Mouse (Mus musculus): ENCODE measurements around the gene Bcl2l11. TPM values are rescaled to one million over a fixed set of nuclear protein-coding genes. Genes with fewer than 3 reads are reported as not detected.

Bcl2l11 gene
- polyA plus RNA-seq (2015; fragmentation: Nextera tagmentation; extraction: Ambion mirVana): 17.4 and 19.9 TPM in 2 replicates

DNA sequence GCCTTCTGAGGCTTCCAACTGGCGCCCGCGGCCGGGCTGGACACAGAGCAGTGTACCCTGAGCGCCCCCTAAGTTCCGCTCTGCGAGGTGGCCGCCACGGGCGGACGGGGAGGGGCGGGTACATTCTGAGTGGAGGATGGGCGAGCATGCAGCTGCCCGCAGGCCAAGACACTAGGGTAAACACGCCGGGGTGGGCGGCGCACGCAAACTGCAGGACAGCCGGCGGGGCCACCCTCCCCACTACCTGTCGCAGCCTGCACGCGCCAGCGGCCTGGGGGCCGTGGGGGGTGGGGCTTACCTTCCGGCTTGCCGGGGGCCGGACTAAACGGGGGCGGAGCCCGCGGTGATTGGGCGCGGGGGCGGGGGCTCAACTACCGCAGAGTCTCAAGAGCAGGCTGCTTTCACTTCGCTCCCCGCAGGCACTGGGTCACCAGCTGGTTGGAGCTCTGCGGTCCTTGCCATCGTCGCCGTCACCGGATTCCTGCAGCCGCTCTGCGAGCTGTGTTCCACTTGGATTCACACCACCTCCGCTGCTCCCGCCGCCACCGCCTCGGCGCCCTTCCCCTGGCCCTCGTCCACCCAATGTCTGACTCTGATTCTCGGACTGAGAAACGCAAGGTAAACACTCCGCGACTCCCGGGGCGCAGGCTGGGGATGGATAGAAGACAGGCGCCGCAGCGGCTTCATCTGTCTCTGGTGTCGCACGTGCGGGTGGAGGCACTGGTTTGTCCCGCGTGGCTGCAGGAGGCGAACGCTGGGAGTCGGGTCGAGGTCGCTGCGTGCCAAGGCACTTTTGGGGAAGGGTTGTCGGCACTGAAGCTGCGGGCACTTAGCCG lies at the start of gene Bcl2l11:
Gene Bcl2l11 (plus strand): TSS at position 404 of the 836 bp plus-strand sequence.
- peaks cover 33% of the 10 kb centered on the region for H3K4me1 ChIP-seq
- H3K4me2 ChIP-seq: peak within 1 kb of the TSS; percentile 95
- under 1% methylated on average over 76 of the region's 76 CpGs for WGBS
- peak within 1 kb of the TSS; percentile 93 for H3K27ac ChIP-seq
- peak within 1 kb of the TSS; percentile 70 for H3K4me3 ChIP-seq (replicated peaks)
- H3K9me3 ChIP-seq: no peaks in the 10 kb centered on the region
- H3K36me3 ChIP-seq: no peaks in the 10 kb centered on the region
- H3K9ac ChIP-seq: peak within 1 kb of the TSS; percentile 73
- peaks cover 11% of the 10 kb centered on the region for H3K27me3 ChIP-seq (replicated peaks)
- peak; percentile 83 for ATAC-seq (ENCODE audit: insufficient read depth, low FRiP score, low read depth)

DNA sequence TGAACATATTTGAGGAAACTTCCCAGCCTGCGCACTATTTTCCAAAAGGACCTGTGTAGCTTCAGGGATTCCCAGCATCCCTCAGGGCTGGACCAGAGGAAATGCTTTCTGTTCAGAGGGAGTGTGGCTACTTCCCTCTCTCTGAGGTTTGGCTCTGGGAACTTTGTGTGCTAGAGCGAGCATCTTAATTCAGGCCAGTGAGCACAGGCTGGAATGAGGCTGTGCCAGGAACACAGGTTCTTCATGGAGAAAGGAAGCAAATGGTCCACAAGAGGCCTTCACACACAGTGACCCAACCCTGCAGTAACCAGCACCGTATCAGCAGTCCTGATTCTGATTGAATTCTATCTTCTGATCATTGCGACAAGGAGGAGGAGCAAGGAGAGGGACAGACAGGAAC lies 48.9 kb upstream of the Bcl2l11 start:
- H3K9me3 ChIP-seq: no peaks in the 10 kb centered on the region
- H3K4me1 ChIP-seq: no peaks in the 10 kb centered on the region
- no peak overlapping the region for H3K4me3 ChIP-seq (replicated peaks)
- no peaks in the 10 kb centered on the region for H3K36me3 ChIP-seq
- no peak overlapping the region for H3K4me2 ChIP-seq
- H3K27ac ChIP-seq: no peak overlapping the region
- WGBS: 80% methylated on average over 4 of the region's 4 CpGs
- ATAC-seq (ENCODE audit: insufficient read depth, low FRiP score, low read depth): no peak
- no peaks in the 10 kb centered on the region for H3K27me3 ChIP-seq (replicated peaks)
- no peak overlapping the region for H3K9ac ChIP-seq

GRCm38 (mm10) chr2:128078859-128079258 lies 47.0 kb upstream of the Bcl2l11 start:
- 41% methylated on average over 5 of the region's 5 CpGs for WGBS
- Histone ChIP-seq H3K9me3 (no peaks in the 10 kb centered on the region), H3K27ac (no peak overlapping the region), H3K36me3 (no peaks in the 10 kb centered on the region), H3K4me1 (no peaks in the 10 kb centered on the region), H3K9ac (no peak overlapping the region), H3K4me3 (replicated peaks) (no peak overlapping the region), H3K4me2 (no peak overlapping the region), H3K27me3 (replicated peaks) (no peaks in the 10 kb centered on the region)
- no peak for ATAC-seq (ENCODE audit: insufficient read depth, low FRiP score, low read depth)

- no peak for ATAC-seq (ENCODE audit: insufficient read depth, low FRiP score, low read depth)
- WGBS: 73% methylated on average over 6 of the region's 6 CpGs
- H3K36me3 ChIP-seq: no peaks in the 10 kb centered on the region
Observed at GRCm38 (mm10) chr2:128079316-128079715, 46.5 kb upstream of the Bcl2l11 start.

DNA sequence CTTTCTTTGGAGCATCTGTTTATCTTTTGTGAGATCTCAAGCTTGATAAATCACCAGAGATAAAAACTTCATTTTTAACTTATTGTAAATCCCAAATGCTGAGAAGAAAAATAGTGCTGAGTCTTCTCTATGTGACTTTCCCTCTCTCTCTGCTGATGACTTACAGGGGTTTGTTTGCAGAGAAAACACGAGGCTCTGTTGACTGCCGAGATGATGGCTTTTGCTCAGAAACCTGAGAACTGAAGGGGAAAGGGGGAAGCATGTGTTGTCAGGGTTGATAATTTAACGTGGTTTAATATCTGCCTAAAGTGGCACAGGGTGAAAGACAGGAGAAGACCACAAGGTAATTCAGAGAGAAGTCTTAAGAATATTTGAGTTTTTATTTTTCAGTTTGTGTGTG lies 42.0 kb upstream of the Bcl2l11 start:
- 0 out of 2 replicates have a peak, but pooled peaks cover 2% of the 10 kb centered on the region for H3K4me1 ChIP-seq
- no peak overlapping the region for H3K27ac ChIP-seq
- 13% methylated on average over 3 of the region's 3 CpGs for WGBS
- no peak overlapping the region for H3K4me2 ChIP-seq
- H3K27me3 ChIP-seq (replicated peaks): no peaks in the 10 kb centered on the region
- H3K9ac ChIP-seq: no peak overlapping the region
- no peak overlapping the region for H3K4me3 ChIP-seq (replicated peaks)
- ATAC-seq (ENCODE audit: insufficient read depth, low FRiP score, low read depth): no peak
- H3K36me3 ChIP-seq: no peaks in the 10 kb centered on the region
- H3K9me3 ChIP-seq: no peaks in the 10 kb centered on the region

More at GRCm38 (mm10) chr2:128079316-128079715, 46.5 kb upstream of the Bcl2l11 start:
- Histone ChIP-seq H3K4me1 (no peaks in the 10 kb centered on the region), H3K4me3 (replicated peaks) (no peak overlapping the region), H3K27ac (no peak overlapping the region), H3K4me2 (no peak overlapping the region), H3K27me3 (replicated peaks) (no peaks in the 10 kb centered on the region), H3K9me3 (no peaks in the 10 kb centered on the region), H3K9ac (no peak overlapping the region)

DNA sequence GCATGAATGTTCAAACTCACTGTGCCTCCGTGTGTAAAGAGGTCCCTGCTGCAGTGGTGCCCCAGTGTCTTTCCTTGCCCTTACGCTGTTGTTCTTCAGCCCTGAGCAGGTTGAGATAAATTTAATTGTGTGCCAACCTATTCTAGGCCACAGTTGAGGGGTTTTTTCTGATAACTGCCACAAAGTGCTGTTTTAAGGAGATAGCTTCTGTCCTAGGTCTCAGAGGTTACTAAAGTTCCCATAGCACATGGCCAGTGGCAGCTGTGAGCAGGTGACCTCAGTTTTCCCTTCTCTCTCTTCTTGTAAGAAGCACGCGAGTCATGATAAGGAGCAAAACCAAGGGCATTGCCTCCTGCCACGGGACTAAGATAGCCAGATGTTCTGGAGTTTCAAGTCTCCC lies 41.2 kb upstream of the Bcl2l11 start:
- no peak overlapping the region for H3K4me2 ChIP-seq
- no peak overlapping the region for H3K27ac ChIP-seq
- H3K9ac ChIP-seq: no peak overlapping the region
- H3K27me3 ChIP-seq (replicated peaks): no peaks in the 10 kb centered on the region
- H3K4me3 ChIP-seq (replicated peaks): no peak overlapping the region
- H3K4me1 ChIP-seq: 0 out of 2 replicates have a peak, but pooled peaks cover 2% of the 10 kb centered on the region
- WGBS: 71% methylated on average over 5 of the region's 5 CpGs
- no peaks in the 10 kb centered on the region for H3K9me3 ChIP-seq
- no peak for ATAC-seq (ENCODE audit: insufficient read depth, low FRiP score, low read depth)
- no peaks in the 10 kb centered on the region for H3K36me3 ChIP-seq

- no peak overlapping the region for H3K4me3 ChIP-seq (replicated peaks)
- 0 out of 2 replicates have a peak, but pooled peaks cover 2% of the 10 kb centered on the region for H3K4me1 ChIP-seq
- no peaks in the 10 kb centered on the region for H3K36me3 ChIP-seq
- no peak overlapping the region for H3K9ac ChIP-seq
- no peak overlapping the region for H3K4me2 ChIP-seq
- no peak overlapping the region for H3K27ac ChIP-seq
- 84% methylated on average over 1 of the region's 1 CpGs for WGBS
- ATAC-seq (ENCODE audit: insufficient read depth, low FRiP score, low read depth): no peak
- H3K27me3 ChIP-seq (replicated peaks): no peaks in the 10 kb centered on the region
- no peaks in the 10 kb centered on the region for H3K9me3 ChIP-seq
Observed at GRCm38 (mm10) chr2:128085481-128085880, 40.4 kb upstream of the Bcl2l11 start.

GRCm38 (mm10) chr2:128086301-128086886 lies 39.4 kb upstream of the Bcl2l11 start:
- Histone ChIP-seq H3K9me3 (no peaks in the 10 kb centered on the region), H3K4me3 (replicated peaks) (no peak overlapping the region), H3K27me3 (replicated peaks) (no peaks in the 10 kb centered on the region), H3K36me3 (no peaks in the 10 kb centered on the region), H3K27ac (no peak overlapping the region), H3K9ac (no peak overlapping the region), H3K4me2 (no peak overlapping the region), H3K4me1 (0 out of 2 replicates have a peak, but pooled peaks cover 2% of the 10 kb centered on the region)
- WGBS: 48% methylated on average over 14 of the region's 14 CpGs
- no peak for ATAC-seq (ENCODE audit: insufficient read depth, low FRiP score, low read depth)

- 0 out of 2 replicates have a peak, but pooled peaks cover 2% of the 10 kb centered on the region for H3K4me1 ChIP-seq
- no peaks in the 10 kb centered on the region for H3K27me3 ChIP-seq (replicated peaks)
- WGBS: 61% methylated on average over 7 of the region's 7 CpGs
- H3K4me2 ChIP-seq: no peak overlapping the region
- no peak for ATAC-seq (ENCODE audit: insufficient read depth, low FRiP score, low read depth)
- no peak overlapping the region for H3K9ac ChIP-seq
- H3K27ac ChIP-seq: no peak overlapping the region
- no peaks in the 10 kb centered on the region for H3K36me3 ChIP-seq
- H3K9me3 ChIP-seq: no peaks in the 10 kb centered on the region
- H3K4me3 ChIP-seq (replicated peaks): no peak overlapping the region
Observed at GRCm38 (mm10) chr2:128086996-128087526, 38.8 kb upstream of the Bcl2l11 start.

- H3K9ac ChIP-seq: no peak overlapping the region
- no peak for ATAC-seq (ENCODE audit: insufficient read depth, low FRiP score, low read depth)
- no peaks in the 10 kb centered on the region for H3K36me3 ChIP-seq
- H3K4me2 ChIP-seq: no peak overlapping the region
- WGBS: 60% methylated on average over 8 of the region's 8 CpGs
- H3K4me3 ChIP-seq (replicated peaks): no peak overlapping the region
- no peak overlapping the region for H3K27ac ChIP-seq
- no peaks in the 10 kb centered on the region for H3K27me3 ChIP-seq (replicated peaks)
- H3K4me1 ChIP-seq: 0 out of 2 replicates have a peak, but pooled peaks cover 2% of the 10 kb centered on the region
- no peaks in the 10 kb centered on the region for H3K9me3 ChIP-seq
Observed at GRCm38 (mm10) chr2:128087798-128088545, 37.9 kb upstream of the Bcl2l11 start.

DNA sequence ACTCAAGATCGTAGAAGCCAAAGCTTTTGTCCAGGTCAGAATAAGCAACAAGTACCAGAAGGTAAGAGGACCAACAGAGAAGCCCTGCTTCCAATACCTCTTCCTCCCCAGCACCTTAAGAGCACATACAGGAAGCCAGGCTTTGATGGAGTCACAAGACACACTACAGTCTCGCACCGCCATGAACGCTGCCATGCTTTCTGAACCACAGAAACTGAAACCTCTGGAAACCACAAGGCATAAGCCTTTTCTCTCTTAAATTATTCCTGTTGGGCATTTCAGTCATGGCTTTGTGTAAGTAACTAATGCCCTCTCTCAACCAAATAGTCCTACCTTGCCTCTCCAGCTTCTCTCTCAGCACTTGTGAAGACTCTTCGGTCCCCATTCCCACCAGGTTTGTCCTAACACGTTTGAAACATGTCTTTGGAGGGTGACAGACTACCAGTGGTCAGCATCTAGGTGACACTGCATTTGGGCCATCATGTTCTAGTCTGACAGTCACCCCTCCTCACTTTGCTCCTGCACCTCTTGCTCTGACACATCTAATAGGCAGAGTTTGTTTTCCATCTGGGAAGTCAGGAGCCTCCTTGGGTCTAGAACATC lies 35.5 kb upstream of the Bcl2l11 start:
- ATAC-seq (ENCODE audit: insufficient read depth, low FRiP score, low read depth): no peak
- no peaks in the 10 kb centered on the region for H3K9me3 ChIP-seq
- 84% methylated on average over 6 of the region's 6 CpGs for WGBS

More for the DNA sequence above, 35.5 kb upstream of the Bcl2l11 start:
- H3K4me2 ChIP-seq: no peak overlapping the region
- H3K27ac ChIP-seq: no peak overlapping the region
- H3K36me3 ChIP-seq: no peaks in the 10 kb centered on the region
- H3K4me1 ChIP-seq: 0 out of 2 replicates have a peak, but pooled peaks cover 8% of the 10 kb centered on the region
- H3K27me3 ChIP-seq (replicated peaks): no peaks in the 10 kb centered on the region
- H3K9ac ChIP-seq: no peak overlapping the region
- no peak overlapping the region for H3K4me3 ChIP-seq (replicated peaks)
